ENCODE assay signal across 20 mouse cellular contexts in the genomic region with DNA sequence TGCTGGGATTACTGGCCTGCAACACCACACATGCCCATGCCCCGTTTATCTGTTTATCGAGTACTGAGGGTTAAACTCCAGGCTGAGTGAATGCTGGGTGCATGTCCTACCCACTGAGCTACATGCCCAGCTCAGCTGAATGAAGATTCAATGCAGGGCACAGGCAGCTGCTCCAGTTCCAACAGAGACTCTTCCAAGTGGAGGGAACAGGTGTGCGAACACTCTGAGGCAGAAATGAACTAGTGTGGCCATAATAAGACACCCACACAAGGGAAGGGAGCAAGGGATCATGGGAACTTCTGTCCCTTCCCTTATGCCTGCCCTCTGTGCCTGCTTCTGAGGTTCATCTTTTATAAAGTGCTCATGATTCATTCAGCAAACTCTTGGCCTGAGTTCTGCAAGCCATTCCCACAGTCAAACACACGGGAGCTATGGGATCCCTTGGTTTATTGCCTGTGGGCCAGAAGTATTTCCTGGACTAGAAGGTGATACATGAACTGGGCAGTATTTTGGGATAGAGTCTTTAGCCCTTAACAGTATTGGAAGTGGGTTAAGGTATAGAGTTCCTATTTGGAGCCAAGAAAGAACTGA. TPM values are rescaled to one million over a fixed set of nuclear protein-coding genes. Genes with fewer than 3 reads are reported as not detected.
DNase-seq lines count a peak whose midpoint lies in the region; ATAC-seq and TF ChIP-seq lines count a peak whose summit lies in the region.
"Had no signal": no experiment of that assay in that cellular context is flagged by ENCODE, and none has a peak within 500 bp of the region (broad histone marks: within the 10 kb centered on the region; RNA-seq: fewer than 3 reads in every experiment).

No protein-coding gene starts in this region.

- WGBS in intestine, postnatal 0 days: 49% methylated on average over 4 of the region's 4 CpGs

- TF ChIP-seq CTCF in gastrocnemius, adult 2 months (IDR thresholded peaks at IDR 0.05): no peak
- TF ChIP-seq CTCF in intestine, postnatal 0 days (IDR thresholded peaks at IDR 0.05; ENCODE audit: low read depth): no peak

- no peak for DNase-seq in gastrocnemius, adult 2 months
- DNase-seq in gastrocnemius, postnatal 10 days: no peak
- DNase-seq in 3T3-L1 (ENCODE audit: low read depth, low spot score) (peak; percentile 75), NIH3T3 (ENCODE audit: low read depth) (peak; percentile 58)
- no peak for DNase-seq in retina, embryonic 14.5 days (ENCODE audit: low spot score)
- no peak for DNase-seq in layer of hippocampus, adult 9-10 months (ENCODE audit: low spot score)
- no peak for DNase-seq in frontal cortex, postnatal 14 days (ENCODE audit: low spot score in 2 of 2)
- DNase-seq: adrenal gland, postnatal 14 days; cerebellum, adult 11-12 months; cerebellum, adult 9-10 months; cerebellum, postnatal 36 days; heart, adult 2 months; heart, postnatal 14 days had no signal

- H3K9me3 ChIP-seq in intestine, postnatal 0 days (ENCODE audit: control insufficient read depth): no peaks in the 10 kb centered on the region
- H3K9me3 ChIP-seq: forebrain, embryonic 15.5 days; heart, embryonic 15.5 days; hindbrain, embryonic 13.5 days had no signal

- no peak overlapping the region for H3K4me3 ChIP-seq in gastrocnemius, adult 2 months
- no peak overlapping the region for H3K4me3 ChIP-seq in intestine, postnatal 0 days (ENCODE audit: low read depth, low read length)
- H3K4me3 ChIP-seq: erythroblast, embryonic 14.5 days; forebrain, embryonic 15.5 days; heart, adult 2 months; heart, embryonic 15.5 days; hindbrain, embryonic 13.5 days had no signal

- intact Hi-C loops in gastrocnemius, adult 2 months (cut with DNase I): no loop called here

- H3K36me3 ChIP-seq in intestine, postnatal 0 days (ENCODE audit: control insufficient read depth, insufficient read depth): peaks cover 10% of the 10 kb centered on the region
- H3K36me3 ChIP-seq: forebrain, embryonic 15.5 days; heart, embryonic 15.5 days; hindbrain, embryonic 13.5 days had no signal

- H3K9ac ChIP-seq in intestine, postnatal 0 days (ENCODE audit: low read depth, low read length): no peak overlapping the region
- H3K9ac ChIP-seq: forebrain, embryonic 15.5 days; heart, embryonic 15.5 days; hindbrain, embryonic 13.5 days had no signal

- no peaks in the 10 kb centered on the region for H3K27me3 ChIP-seq in intestine, postnatal 0 days (replicated peaks; ENCODE audit: control insufficient read depth, insufficient read depth, low read length)
- H3K27me3 ChIP-seq: forebrain, embryonic 15.5 days; heart, embryonic 15.5 days; hindbrain, embryonic 13.5 days had no signal

- H3K27ac ChIP-seq in gastrocnemius, adult 2 months: peak overlapping the region; percentile 43; the same call in 1 of the 2 replicates
- peak overlapping the region; percentile 71 for H3K27ac ChIP-seq in intestine, postnatal 0 days (ENCODE audit: low read depth, low read length)
- H3K27ac ChIP-seq: forebrain, embryonic 15.5 days; heart, adult 2 months; heart, embryonic 15.5 days; hindbrain, embryonic 13.5 days; hindbrain, postnatal 0 days had no signal

- no peak overlapping the region for H3K4me2 ChIP-seq in intestine, postnatal 0 days (replicated peaks; ENCODE audit: low read depth)
- H3K4me2 ChIP-seq: forebrain, embryonic 15.5 days; heart, embryonic 11.5 days; heart, embryonic 15.5 days; hindbrain, embryonic 13.5 days had no signal

- peaks cover 9% of the 10 kb centered on the region for H3K4me1 ChIP-seq in intestine, postnatal 0 days (replicated peaks; ENCODE audit: control insufficient read depth, insufficient read depth, low read length)
- H3K4me1 ChIP-seq: forebrain, embryonic 15.5 days; heart, embryonic 15.5 days; hindbrain, embryonic 13.5 days had no signal

- ATAC-seq in intestine, postnatal 0 days: no peak
- ATAC-seq: forebrain, embryonic 15.5 days; hindbrain, postnatal 0 days had no signal

RNA-seq across cellular contexts. Expression of gene Anxa4, which starts 25.1 kb away (rescaled TPM):
- total RNA-seq in gastrocnemius, adult 2 months (2021): 10 to 100 TPM; 18.7 to 21.4 TPM
- 10 to 100 TPM; 26.8 to 31.3 TPM for total RNA-seq in gastrocnemius, postnatal 10 days (2021)
- polyA plus RNA-seq in intestine, postnatal 0 days (2015; fragmentation: Nextera tagmentation; extraction: Ambion mirVana): 541 and 578 TPM in 2 replicates
- polyA plus RNA-seq: erythroblast, embryonic 14.5 days had no signal

RNA-seq across cellular contexts. Expression of gene Gmcl1, which starts 35.1 kb away (rescaled TPM):
- total RNA-seq in gastrocnemius, adult 2 months (2021): 1 to 10 TPM; 2.6 to 3.2 TPM
- 1 to 10 TPM; 3.9 to 5.8 TPM for total RNA-seq in gastrocnemius, postnatal 10 days (2021)
- 16.1 and 16.7 TPM in 2 replicates for polyA plus RNA-seq in intestine, postnatal 0 days (2015; fragmentation: Nextera tagmentation; extraction: Ambion mirVana)

Comparison
In these comparisons a context has a peak if more than half of its experiments do, and no peak if none do; other contexts are left out.
1. DNase-seq: peak in 3T3-L1 (single experiment) and NIH3T3 (single experiment); none in gastrocnemius, adult 2 months (single experiment), gastrocnemius, postnatal 10 days (single experiment), retina, embryonic 14.5 days (single experiment), layer of hippocampus, adult 9-10 months (single experiment) and frontal cortex, postnatal 14 days (0 of 2).